Mouse (Mus musculus): ENCODE data around the gene Wdr35. TPM values are rescaled to one million over a fixed set of nuclear protein-coding genes. Genes with fewer than 3 reads are reported as not detected.

The Wdr35 gene
- total and polyA plus RNA-seq, 3 experiments = 0.05 TPM; not detected in 2

- no peak for ATAC-seq (ENCODE audit: extremely low read depth, insufficient number of reproducible peaks, low FRiP score, poor library complexity, severe bottlenecking)
- H3K9me3 ChIP-seq (replicated peaks) = no peaks in the 10 kb centered on the region
- no peak overlapping the region for H3K4me3 ChIP-seq (ENCODE audit: low read depth, low read length)
- H3K36me3 ChIP-seq (replicated peaks) = no peaks in the 10 kb centered on the region
- no peaks in the 10 kb centered on the region for H3K4me1 ChIP-seq (ENCODE audit: insufficient read depth, low read depth, low read length)
- H3K27me3 ChIP-seq (ENCODE audit: insufficient read depth, low read length) = no peaks in the 10 kb centered on the region
- no peak for TF ChIP-seq POLR2AphosphoS5 (IDR thresholded peaks at IDR 0.05; ENCODE audit: insufficient replicate concordance, low read depth, low read length)
- TF ChIP-seq GATA2 (IDR thresholded peaks at IDR 0.05; ENCODE audit: borderline replicate concordance, low read depth, low read length) = no peak
- no peak for TF ChIP-seq CTCF (IDR thresholded peaks at IDR 0.05; ENCODE audit: low read depth, low read length)
- TF ChIP-seq TAL1 (conservative IDR thresholded peaks at IDR 0.05; ENCODE audit: low read depth, low read length) = no peak
- TF ChIP-seq GATA1 (IDR thresholded peaks at IDR 0.05; ENCODE audit: borderline replicate concordance, low read length) = no peak
- DNase-seq (ENCODE audit: low spot score) = no peak
Observed at GRCm38 (mm10) chr12:9016376-9016775, 42.7 kb downstream of the Wdr35 start.

- ATAC-seq (ENCODE audit: extremely low read depth, insufficient number of reproducible peaks, low FRiP score, poor library complexity, severe bottlenecking) (no peak), DNase-seq (ENCODE audit: low spot score) (no peak)
- no peaks in the 10 kb centered on the region for H3K27me3 ChIP-seq (ENCODE audit: insufficient read depth, low read length)
- no peaks in the 10 kb centered on the region for H3K4me1 ChIP-seq (ENCODE audit: insufficient read depth, low read depth, low read length)
- TF ChIP-seq POLR2AphosphoS5 (IDR thresholded peaks at IDR 0.05; ENCODE audit: insufficient replicate concordance, low read depth, low read length) (no peak), GATA1 (IDR thresholded peaks at IDR 0.05; ENCODE audit: borderline replicate concordance, low read length) (no peak), TAL1 (conservative IDR thresholded peaks at IDR 0.05; ENCODE audit: low read depth, low read length) (no peak), GATA2 (IDR thresholded peaks at IDR 0.05; ENCODE audit: borderline replicate concordance, low read depth, low read length) (no peak), CTCF (IDR thresholded peaks at IDR 0.05; ENCODE audit: low read depth, low read length) (no peak)
- no peaks in the 10 kb centered on the region for H3K36me3 ChIP-seq (replicated peaks)
- no peak overlapping the region for H3K4me3 ChIP-seq (ENCODE audit: low read depth, low read length)
- H3K9me3 ChIP-seq (replicated peaks) = no peaks in the 10 kb centered on the region
Observed at GRCm38 (mm10) chr12:9020431-9020830, 46.7 kb downstream of the Wdr35 start.

- TF ChIP-seq GATA1 (IDR thresholded peaks at IDR 0.05; ENCODE audit: borderline replicate concordance, low read length) = no peak
- no peak for TF ChIP-seq CTCF (IDR thresholded peaks at IDR 0.05; ENCODE audit: low read depth, low read length)
- no peak for TF ChIP-seq GATA2 (IDR thresholded peaks at IDR 0.05; ENCODE audit: borderline replicate concordance, low read depth, low read length)
- TF ChIP-seq TAL1 (conservative IDR thresholded peaks at IDR 0.05; ENCODE audit: low read depth, low read length) = no peak
- TF ChIP-seq POLR2AphosphoS5 (IDR thresholded peaks at IDR 0.05; ENCODE audit: insufficient replicate concordance, low read depth, low read length) = no peak
- ATAC-seq (ENCODE audit: extremely low read depth, insufficient number of reproducible peaks, low FRiP score, poor library complexity, severe bottlenecking) (no peak), DNase-seq (ENCODE audit: low spot score) (no peak)
- Histone ChIP-seq H3K36me3 (replicated peaks) (no peaks in the 10 kb centered on the region), H3K27me3 (ENCODE audit: insufficient read depth, low read length) (no peaks in the 10 kb centered on the region), H3K4me1 (ENCODE audit: insufficient read depth, low read depth, low read length) (no peaks in the 10 kb centered on the region), H3K9me3 (replicated peaks) (no peaks in the 10 kb centered on the region), H3K4me3 (ENCODE audit: low read depth, low read length) (no peak overlapping the region)
Observed at GRCm38 (mm10) chr12:9020986-9021385, 47.3 kb downstream of the Wdr35 start.

DNA sequence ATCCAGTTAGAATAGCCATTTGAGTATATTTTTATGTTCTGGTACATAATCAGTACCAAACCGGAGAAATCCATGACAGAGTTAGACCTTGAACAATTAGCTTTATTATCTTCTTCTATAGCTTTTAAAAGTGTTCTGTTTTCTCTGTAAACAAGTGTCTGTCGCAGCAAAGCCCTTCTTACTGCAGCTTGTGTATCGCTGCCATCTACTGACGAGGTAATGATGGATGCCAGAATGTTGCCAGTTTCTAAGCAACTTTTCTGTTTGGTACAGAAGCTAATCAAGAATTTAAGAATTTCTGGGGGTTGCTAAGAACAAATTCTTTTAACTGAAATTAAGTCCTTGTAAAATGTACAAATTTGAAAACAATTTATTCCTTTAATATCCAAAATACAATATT, 49.3 kb downstream of the Wdr35 start:
- H3K27me3 ChIP-seq (ENCODE audit: insufficient read depth, low read length) = no peaks in the 10 kb centered on the region
- H3K9me3 ChIP-seq (replicated peaks) = no peaks in the 10 kb centered on the region
- ATAC-seq (ENCODE audit: extremely low read depth, insufficient number of reproducible peaks, low FRiP score, poor library complexity, severe bottlenecking) (no peak), DNase-seq (ENCODE audit: low spot score) (no peak)
- TF ChIP-seq GATA2 (IDR thresholded peaks at IDR 0.05; ENCODE audit: borderline replicate concordance, low read depth, low read length) (no peak), GATA1 (IDR thresholded peaks at IDR 0.05; ENCODE audit: borderline replicate concordance, low read length) (no peak), POLR2AphosphoS5 (IDR thresholded peaks at IDR 0.05; ENCODE audit: insufficient replicate concordance, low read depth, low read length) (no peak), TAL1 (conservative IDR thresholded peaks at IDR 0.05; ENCODE audit: low read depth, low read length) (no peak), CTCF (IDR thresholded peaks at IDR 0.05; ENCODE audit: low read depth, low read length) (no peak)
- H3K4me1 ChIP-seq (ENCODE audit: insufficient read depth, low read depth, low read length) = no peaks in the 10 kb centered on the region
- H3K4me3 ChIP-seq (ENCODE audit: low read depth, low read length) = no peak overlapping the region
- no peaks in the 10 kb centered on the region for H3K36me3 ChIP-seq (replicated peaks)

DNA sequence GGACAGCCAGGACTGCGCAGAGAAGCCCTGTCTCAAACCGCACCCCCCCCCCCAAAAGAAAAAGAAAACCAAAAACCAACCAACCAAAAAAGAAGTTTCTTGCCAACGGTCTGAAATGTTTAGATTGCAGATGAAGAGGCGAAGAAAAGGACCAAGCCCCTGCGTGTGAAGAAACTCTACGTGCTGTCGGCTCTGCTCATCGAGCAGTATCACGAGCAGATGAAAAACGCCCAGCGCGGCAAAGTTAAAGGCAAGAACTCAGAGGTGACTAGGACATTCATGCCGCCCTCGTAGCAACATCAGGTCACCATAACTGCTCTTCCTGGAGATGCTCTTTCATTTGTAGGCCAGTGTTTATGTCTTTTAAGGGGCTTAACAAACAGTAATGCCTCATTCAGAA, 50.4 kb downstream of the Wdr35 start:
- ATAC-seq (ENCODE audit: extremely low read depth, insufficient number of reproducible peaks, low FRiP score, poor library complexity, severe bottlenecking) = no peak

DNA sequence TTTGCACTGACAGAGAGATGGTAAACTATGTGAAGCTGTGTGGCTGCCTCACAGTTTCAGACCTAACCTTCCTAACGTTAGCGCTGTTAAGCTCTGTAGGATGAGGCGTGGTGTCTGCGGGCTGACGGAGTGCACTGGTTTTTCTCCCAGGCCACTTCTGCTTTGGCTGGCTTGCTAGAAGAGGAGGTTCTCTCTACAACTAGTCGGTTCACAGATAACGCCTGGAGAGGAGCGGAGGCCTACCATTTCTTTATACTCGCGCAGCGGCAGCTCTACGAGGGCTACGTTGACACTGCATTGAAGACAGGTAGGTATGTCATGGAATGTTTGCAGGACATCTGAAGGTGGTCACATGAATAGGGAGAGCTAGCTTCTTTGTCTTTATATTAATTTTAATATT, 51.0 kb downstream of the Wdr35 start:
- no peaks in the 10 kb centered on the region for H3K27me3 ChIP-seq (ENCODE audit: insufficient read depth, low read length)
- ATAC-seq (ENCODE audit: extremely low read depth, insufficient number of reproducible peaks, low FRiP score, poor library complexity, severe bottlenecking) (no peak), DNase-seq (ENCODE audit: low spot score) (no peak)
- TF ChIP-seq TAL1 (conservative IDR thresholded peaks at IDR 0.05; ENCODE audit: low read depth, low read length) (no peak), CTCF (IDR thresholded peaks at IDR 0.05; ENCODE audit: low read depth, low read length) (no peak), GATA1 (IDR thresholded peaks at IDR 0.05; ENCODE audit: borderline replicate concordance, low read length) (no peak), GATA2 (IDR thresholded peaks at IDR 0.05; ENCODE audit: borderline replicate concordance, low read depth, low read length) (no peak), POLR2AphosphoS5 (IDR thresholded peaks at IDR 0.05; ENCODE audit: insufficient replicate concordance, low read depth, low read length) (no peak)
- H3K4me1 ChIP-seq (ENCODE audit: insufficient read depth, low read depth, low read length) = no peaks in the 10 kb centered on the region
- no peak overlapping the region for H3K4me3 ChIP-seq (ENCODE audit: low read depth, low read length)
- H3K9me3 ChIP-seq (replicated peaks) = no peaks in the 10 kb centered on the region
- no peaks in the 10 kb centered on the region for H3K36me3 ChIP-seq (replicated peaks)

More for the DNA sequence above, 50.4 kb downstream of the Wdr35 start:
- no peak for TF ChIP-seq GATA1 (IDR thresholded peaks at IDR 0.05; ENCODE audit: borderline replicate concordance, low read length)
- TF ChIP-seq CTCF (IDR thresholded peaks at IDR 0.05; ENCODE audit: low read depth, low read length) = no peak
- TF ChIP-seq TAL1 (conservative IDR thresholded peaks at IDR 0.05; ENCODE audit: low read depth, low read length) = no peak
- no peak for TF ChIP-seq POLR2AphosphoS5 (IDR thresholded peaks at IDR 0.05; ENCODE audit: insufficient replicate concordance, low read depth, low read length)
- TF ChIP-seq GATA2 (IDR thresholded peaks at IDR 0.05; ENCODE audit: borderline replicate concordance, low read depth, low read length) = no peak
- Histone ChIP-seq H3K4me3 (ENCODE audit: low read depth, low read length) (no peak overlapping the region), H3K27me3 (ENCODE audit: insufficient read depth, low read length) (no peaks in the 10 kb centered on the region), H3K9me3 (replicated peaks) (no peaks in the 10 kb centered on the region), H3K36me3 (replicated peaks) (no peaks in the 10 kb centered on the region), H3K4me1 (ENCODE audit: insufficient read depth, low read depth, low read length) (no peaks in the 10 kb centered on the region)
- DNase-seq (ENCODE audit: low spot score) = no peak
